Mouse (Mus musculus) olfactory bulb, adult 2 months (tissue): ENCODE results near the gene Eif3c.

ENCODE experiments used
- CTCF ChIP-seq: fragments of 200-500 bp; IDR thresholded peaks from 2 replicates; pipeline ENCODE4 v1.5.1; 2012; ENCODE audit warnings: low read depth, mild to moderate bottlenecking, low read length, moderate library complexity; ENCODE audit not compliant: insufficient read depth
- POLR2A ChIP-seq: fragments of 200-500 bp; IDR thresholded peaks from 2 replicates; pipeline ENCODE4 v1.6.1; 2012; ENCODE audit warnings: mild to moderate bottlenecking, low read depth, low read length, moderate library complexity; ENCODE audit not compliant: insufficient read depth

DNA sequence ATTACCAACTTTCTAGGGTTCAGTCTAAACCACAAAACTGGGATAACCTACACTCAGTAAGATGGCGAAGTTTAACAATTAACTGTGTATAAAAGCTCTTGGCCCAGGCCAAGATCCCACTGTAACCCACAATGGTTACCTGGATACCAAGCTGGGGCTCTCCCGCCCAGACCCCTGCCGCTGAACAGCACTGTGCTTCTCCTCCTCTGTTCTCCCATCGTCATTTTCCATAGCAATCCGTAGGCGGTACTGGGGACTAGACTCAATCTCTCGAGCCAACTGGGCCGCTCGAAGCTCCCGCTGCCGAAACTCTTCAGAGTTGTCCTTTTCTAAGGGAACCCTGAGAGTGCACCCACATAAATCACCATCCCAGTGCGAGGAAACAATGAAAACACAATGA lies 68.2 kb downstream of the Eif3c start:
- no peak for TF ChIP-seq POLR2A
- no peak for TF ChIP-seq CTCF
